Mouse (Mus musculus) CH12.LX (cell line): Measurements from ENCODE around the gene Tmpo. TPM values are rescaled to one million over a fixed set of nuclear protein-coding genes. Genes with fewer than 3 reads are reported as not detected.
A peak's percentile ranks its signal among the peaks of the same experiment; 100 is the strongest.

ENCODE experiments used
- DNase-seq: peaks from one replicate; pipeline ENCODE4 v3.0.0-alpha.2; 2013; ENCODE audit errors: extremely low read depth
- H3K27ac ChIP-seq: 2 replicates; pipeline ENCODE4 v1.5.1; 2012; ENCODE audit warnings: low read depth, mild to moderate bottlenecking, control low read depth, moderate library complexity; ENCODE audit not compliant: insufficient read depth
- H3K27me3 ChIP-seq: replicated peaks from 2 replicates; pipeline ENCODE3; 2012; ENCODE audit warnings: inconsistent platforms
- H3K36me3 ChIP-seq, 2 experiments: replicated peaks in 1 of 2; 2 replicates each; pipeline versions ENCODE3 to v1.6.1; 2012; ENCODE audit warnings: inconsistent platforms in 1 of 2, low read length in 1 of 2, mild to moderate bottlenecking in 1 of 2, mixed read lengths in 1 of 2, moderate library complexity in 1 of 2; ENCODE audit not compliant: control insufficient read depth in 1 of 2, insufficient read depth in 1 of 2
- H3K4me1 ChIP-seq, 2 experiments: 2 replicates each; pipeline ENCODE4 v1.6.1; 2012; ENCODE audit warnings: inconsistent platforms in 1 of 2, moderate library complexity in 1 of 2; ENCODE audit not compliant: insufficient read depth in 2 of 2, control insufficient read depth in 1 of 2
- H3K4me2 ChIP-seq: 2 replicates; pipeline ENCODE4 v1.6.1; 2012; ENCODE audit warnings: low read depth, mild to moderate bottlenecking, control low read depth; ENCODE audit not compliant: poor library complexity, insufficient read depth, severe bottlenecking
- H3K4me3 ChIP-seq, 3 experiments: fragments of 150-350 bp in 1 of 3; sonication (generic) in 1 of 3; replicated peaks in 1 of 3; 2 replicates each; pipeline versions ENCODE3 to v1.5.1; 2011 to 2012; ENCODE audit warnings: low read depth in 2 of 3, low read length in 2 of 3, mild to moderate bottlenecking in 2 of 3, moderate library complexity in 2 of 3, control low read depth in 1 of 3, improper control_type of control experiment in 1 of 3, inconsistent platforms in 1 of 3, mixed read lengths in 1 of 3; ENCODE audit not compliant: poor library complexity in 1 of 3
- H3K79me2 ChIP-seq: replicated peaks from 2 replicates; pipeline ENCODE4 v1.6.1; 2012; ENCODE audit warnings: mild to moderate bottlenecking, moderate library complexity; ENCODE audit not compliant: control insufficient read depth, poor library complexity, insufficient read depth, severe bottlenecking; ENCODE audit errors: extremely low read depth
- H3K9ac ChIP-seq: 2 replicates; pipeline ENCODE4 v1.6.1; 2012; ENCODE audit warnings: low read depth, mild to moderate bottlenecking, control low read depth, moderate library complexity; ENCODE audit not compliant: insufficient read depth
- H3K9me3 ChIP-seq: replicated peaks from 2 replicates; pipeline ENCODE3; 2012; ENCODE audit warnings: low read length, inconsistent platforms, mixed read lengths
- BHLHE40 ChIP-seq: IDR thresholded peaks from 2 replicates; pipeline ENCODE4 v1.6.1; 2011; ENCODE audit warnings: mild to moderate bottlenecking, low read depth, low read length, improper control_type of control experiment
- CTCF ChIP-seq, 2 experiments: IDR thresholded peaks in 1 of 2; conservative IDR thresholded peaks in 1 of 2; 2 replicates each; pipeline ENCODE4 v1.5.1; 2011 to 2012; ENCODE audit warnings: low read depth in 2 of 2, low read length in 2 of 2, improper control_type of control experiment in 1 of 2, inconsistent platforms in 1 of 2, mild to moderate bottlenecking in 1 of 2, moderate library complexity in 1 of 2
- ELF1 ChIP-seq: IDR thresholded peaks from 2 replicates; pipeline ENCODE4 v1.6.1; 2014; ENCODE audit warnings: low read depth, mild to moderate bottlenecking, inconsistent platforms, low read length, improper control_type of control experiment
- EP300 ChIP-seq: IDR thresholded peaks from 2 replicates; pipeline ENCODE4 v1.6.1; 2011; ENCODE audit warnings: low read length, improper control_type of control experiment
- ETS1 ChIP-seq: conservative IDR thresholded peaks from 2 replicates; pipeline ENCODE4 v1.6.1; 2012; ENCODE audit warnings: low read depth, mild to moderate bottlenecking, inconsistent platforms, low read length, improper control_type of control experiment, moderate library complexity
- HCFC1 ChIP-seq: IDR thresholded peaks from 2 replicates; pipeline ENCODE4 v1.6.1; 2012; ENCODE audit warnings: low read depth, mild to moderate bottlenecking, inconsistent platforms, low read length, improper control_type of control experiment
- JUND ChIP-seq: conservative IDR thresholded peaks from 2 replicates; pipeline ENCODE4 v1.6.1; 2011; ENCODE audit warnings: low read depth, low read length, improper control_type of control experiment
- KAT2A ChIP-seq: IDR thresholded peaks from 2 replicates; pipeline ENCODE4 v1.6.1; 2012; ENCODE audit warnings: low read length, improper control_type of control experiment, inconsistent platforms; ENCODE audit not compliant: insufficient replicate concordance
- MAFK ChIP-seq: IDR thresholded peaks from 2 replicates; pipeline ENCODE4 v1.6.1; 2011; ENCODE audit warnings: low read length, improper control_type of control experiment; ENCODE audit not compliant: insufficient replicate concordance
- MAX ChIP-seq: IDR thresholded peaks from 2 replicates; pipeline ENCODE4 v1.6.1; 2011; ENCODE audit warnings: low read length, improper control_type of control experiment
- MAZ ChIP-seq: IDR thresholded peaks from 2 replicates; pipeline ENCODE4 v1.6.1; 2012; ENCODE audit warnings: low read depth, mild to moderate bottlenecking, inconsistent platforms, low read length, improper control_type of control experiment, moderate library complexity
- MEF2A ChIP-seq: IDR thresholded peaks from 2 replicates; pipeline ENCODE4 v1.6.1; 2014; ENCODE audit warnings: low read depth, mild to moderate bottlenecking, inconsistent platforms, low read length, improper control_type of control experiment, borderline replicate concordance
- MXI1 ChIP-seq: IDR thresholded peaks from 2 replicates; pipeline ENCODE4 v1.6.1; 2011; ENCODE audit warnings: mild to moderate bottlenecking, low read depth, low read length, improper control_type of control experiment
- MYC ChIP-seq: IDR thresholded peaks from 2 replicates; pipeline ENCODE4 v1.6.1; 2011; ENCODE audit warnings: low read depth, mild to moderate bottlenecking, improper control_type of control experiment, low read length
- NELFE ChIP-seq: IDR thresholded peaks from 2 replicates; pipeline ENCODE4 v1.6.1; 2011; ENCODE audit warnings: low read depth, low read length, improper control_type of control experiment
- POLR2A ChIP-seq: IDR thresholded peaks from 2 replicates; pipeline ENCODE4 v1.6.1; 2011; ENCODE audit warnings: low read depth, mild to moderate bottlenecking, improper control_type of control experiment, low read length
- POLR2AphosphoS2 ChIP-seq: IDR thresholded peaks from 2 replicates; pipeline ENCODE4 v1.6.1; 2011; ENCODE audit warnings: low read depth, low read length, improper control_type of control experiment
- RAD21 ChIP-seq: IDR thresholded peaks from 2 replicates; pipeline ENCODE4 v1.6.1; 2011; ENCODE audit warnings: low read depth, mild to moderate bottlenecking, low read length, improper control_type of control experiment, moderate library complexity
- RCOR1 ChIP-seq: conservative IDR thresholded peaks from 2 replicates; pipeline ENCODE4 v1.6.1; 2012; ENCODE audit warnings: low read depth, mild to moderate bottlenecking, inconsistent platforms, low read length, improper control_type of control experiment
- SIN3A ChIP-seq: IDR thresholded peaks from 2 replicates; pipeline ENCODE4 v1.6.1; 2012; ENCODE audit warnings: low read length, improper control_type of control experiment, inconsistent platforms
- SMC3 ChIP-seq: IDR thresholded peaks from 2 replicates; pipeline ENCODE4 v1.6.1; 2011; ENCODE audit warnings: low read depth, low read length, improper control_type of control experiment
- TBP ChIP-seq: conservative IDR thresholded peaks from 2 replicates; pipeline ENCODE4 v1.6.1; 2011; ENCODE audit warnings: low read depth, low read length, improper control_type of control experiment
- TCF12 ChIP-seq: IDR thresholded peaks from 2 replicates; pipeline ENCODE4 v1.6.1; 2014; ENCODE audit warnings: low read depth, mild to moderate bottlenecking, inconsistent platforms, low read length, improper control_type of control experiment
- UBTF ChIP-seq: IDR thresholded peaks from 2 replicates; pipeline ENCODE4 v1.6.1; 2012; ENCODE audit warnings: low read depth, mild to moderate bottlenecking, inconsistent platforms, low read length, improper control_type of control experiment, moderate library complexity
- USF2 ChIP-seq: conservative IDR thresholded peaks from 2 replicates; pipeline ENCODE4 v1.6.1; 2011; ENCODE audit warnings: low read depth, low read length, improper control_type of control experiment
- ZKSCAN1 ChIP-seq: IDR thresholded peaks from 2 replicates; pipeline ENCODE4 v1.6.1; 2012; ENCODE audit warnings: low read depth, inconsistent platforms, low read length, improper control_type of control experiment, borderline replicate concordance
- ZMIZ1 ChIP-seq: IDR thresholded peaks from 2 replicates; pipeline ENCODE4 v1.6.1; 2012; ENCODE audit warnings: low read depth, mild to moderate bottlenecking, inconsistent platforms, low read length, improper control_type of control experiment
- ZNF384 ChIP-seq: IDR thresholded peaks from 2 replicates; pipeline ENCODE4 v1.6.1; 2012; ENCODE audit warnings: low read depth, low read length, improper control_type of control experiment, inconsistent platforms
- dilution Hi-C: fragments of 300-500 bp; cut with MboI; formaldehyde crosslinking; loops from 2 replicates; pipeline ENCODE4 v1.14.3; 2020; ENCODE audit warnings: low sequenced_read_pairs; ENCODE audit not compliant: extremely low pct_unique_long_range_greater_than_20kb, extremely low pct_ligation_motif_present
- in situ Hi-C: fragments of 300-500 bp; cut with MboI; formaldehyde crosslinking; loops from 3 replicates; pipeline ENCODE4 v1.14.3; 2019; ENCODE audit warnings: low sequenced_read_pairs, low pct_ligation_motif_present, low pct_unique_long_range_greater_than_20kb, mixed read lengths
- polyA plus RNA-seq: library from polyadenylated mRNA; unstranded; fragments of >175 nt; gene quantifications from 2 replicates; pipeline ENCODE4 v1.2.1, GENCODE M21; 2012; ENCODE audit warnings: low read depth; ENCODE audit not compliant: insufficient read length
- total RNA-seq, 2 experiments: library from RNA; depleted of rRNA; stranded (reverse); fragments of 300-350 nt in 1 of 2; fragments of >200 nt in 1 of 2; gene quantifications; 2 replicates each; pipeline ENCODE4 v1.2.3; 2012 to 2014

Gene Tmpo
- total and polyA plus RNA-seq, 3 experiments, result 163 to 467 (median 198) TPM

GRCm38 (mm10) chr10:91139148-91139766 is 41.9 kb downstream of the Tmpo start:
- dilution Hi-C loops, result no loop called here
- TF ChIP-seq MAX (no peak), SMC3 (no peak), MXI1 (0 out of 2 replicates have a peak, but pooled peaks have one; percentile 29), JUND (no peak), RAD21 (no peak), ETS1 (no peak), ZMIZ1 (no peak), USF2 (no peak)
- in situ Hi-C loops, result no loop called here
- H3K79me2 ChIP-seq, result no peaks in the 10 kb centered on the region
- DNase-seq, result no peak
- H3K4me3 ChIP-seq, result no peak overlapping the region
- no peak overlapping the region for H3K27ac ChIP-seq
- H3K4me2 ChIP-seq, result no peak overlapping the region
- H3K27me3 ChIP-seq, result no peaks in the 10 kb centered on the region
- peaks cover 0 to 2% of the 10 kb centered on the region in 2 experiments for H3K36me3 ChIP-seq
- no peak overlapping the region for H3K9ac ChIP-seq
- no peaks in the 10 kb centered on the region for H3K9me3 ChIP-seq
- H3K4me1 ChIP-seq, result peaks cover 0 to 31% of the 10 kb centered on the region in 2 experiments; a peak in 3 of 4 replicates

- H3K27ac ChIP-seq, result no peak overlapping the region
- H3K9me3 ChIP-seq, result no peaks in the 10 kb centered on the region
- H3K79me2 ChIP-seq, result no peaks in the 10 kb centered on the region
- peak; percentile 91 for DNase-seq
- TF ChIP-seq MAX (peak; percentile 47; the same call in 1 of the 2 replicates), UBTF (no peak), MEF2A (no peak), ETS1 (peak; percentile 13; the same call in 1 of the 2 replicates), MYC (peak; percentile 44; the same call in 1 of the 2 replicates), POLR2A (peak; percentile 70), POLR2AphosphoS2 (no peak), KAT2A (no peak), SMC3 (no peak), CTCF (conservative IDR thresholded peaks at IDR 0.05 in 1 of 2, IDR thresholded peaks at IDR 0.05 in 1 of 2; ENCODE audit: low read depth in 2 of 2, low read length in 2 of 2) (no peak), ZMIZ1 (no peak), TCF12 (peak; percentile 68), MXI1 (no peak), ZKSCAN1 (no peak), BHLHE40 (no peak), SIN3A (no peak; the same call in 1 of the 2 replicates), TBP (0 out of 2 replicates have a peak, but pooled peaks have one; percentile 70), MAFK (no peak), HCFC1 (peak; percentile 51), JUND (no peak), RCOR1 (no peak), NELFE (peak; percentile 41; the same call in 1 of the 2 replicates), MAZ (no peak), ZNF384 (no peak), ELF1 (peak; percentile 47; the same call in 1 of the 2 replicates), EP300 (peak; percentile 11; the same call in 1 of the 2 replicates)
- TF ChIP-seq, all 38 proteins: peak for 10
- H3K36me3 ChIP-seq, result peaks cover 0 to 2% of the 10 kb centered on the region in 2 experiments
- H3K4me2 ChIP-seq, result no peak overlapping the region
- dilution Hi-C loops (no loop called here), in situ Hi-C loops (no loop called here)
- H3K27me3 ChIP-seq, result no peaks in the 10 kb centered on the region
- no peak overlapping the region for H3K9ac ChIP-seq
- peaks cover 0 to 31% of the 10 kb centered on the region in 2 experiments; a peak in 3 of 4 replicates for H3K4me1 ChIP-seq
- H3K4me3 ChIP-seq, result peak overlapping the region in 1 of 3 experiments; percentile 34
These were observed 42.8 kb downstream of the Tmpo start for GRCm38 (mm10) chr10:91138317-91138716.
